Mouse (Mus musculus): ENCODE data around the gene Als2cr12. TPM values are rescaled to one million over a fixed set of nuclear protein-coding genes. Genes with fewer than 3 reads are reported as not detected.
"Not testable (repeated sequence)": the region's sequence is repeated elsewhere in the genome, so short reads cannot be mapped to it uniquely, and the experiment has no call there.

The Als2cr12 gene
- polyA plus RNA-seq, 1 experiment, result not detected

DNA sequence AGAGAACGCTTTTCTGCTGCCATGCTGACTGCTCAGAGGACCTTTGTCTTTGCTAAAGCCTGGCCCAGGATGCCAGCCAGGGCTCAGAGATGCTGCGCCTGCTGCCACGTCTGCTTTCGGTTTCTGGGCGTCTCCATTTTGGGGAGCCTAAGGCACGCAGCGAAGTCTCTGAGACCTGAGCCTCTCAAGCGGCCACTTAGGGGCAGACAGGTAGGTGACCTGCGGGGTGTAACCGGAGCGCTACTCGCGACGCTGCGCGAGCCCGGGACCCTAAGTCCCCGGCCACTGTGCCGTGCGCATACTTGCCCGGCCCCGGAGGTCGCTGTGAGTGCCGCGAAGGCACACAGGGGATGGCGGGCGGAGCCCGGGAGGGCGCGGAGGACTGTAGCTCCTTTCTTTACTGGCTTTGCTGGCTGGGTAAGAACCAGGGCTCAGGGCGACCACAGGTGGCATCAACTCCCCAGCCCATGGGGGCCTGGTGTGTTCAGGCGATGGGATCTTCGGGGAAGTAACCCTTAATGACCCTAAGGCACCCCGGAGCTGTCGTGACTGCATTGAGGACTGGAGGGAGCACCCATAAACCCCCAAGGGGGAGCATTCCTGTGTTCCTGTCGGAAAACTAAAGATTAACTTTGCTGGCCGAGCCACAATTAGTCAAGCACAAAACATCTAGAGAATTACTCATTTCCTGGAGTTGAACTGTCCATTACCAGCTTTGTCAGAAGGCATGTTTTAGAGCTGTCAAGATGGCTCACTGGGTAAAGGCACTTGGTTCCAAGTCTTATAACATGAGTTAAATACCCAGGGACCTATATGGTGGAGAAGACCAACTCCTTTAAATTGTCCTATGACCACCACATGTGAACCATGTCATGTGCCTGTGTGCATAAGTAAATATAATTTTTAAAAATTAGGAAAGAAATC is 43.0 kb downstream of the Als2cr12 start:
- Histone ChIP-seq H3K4me1 (ENCODE audit: control insufficient read depth, insufficient read depth, low read length) (no peaks in the 10 kb centered on the region; the same call in 1 of the 2 replicates), H3K4me3 (replicated peaks; ENCODE audit: control insufficient read depth, low read depth, low read length) (peak overlapping the region; percentile 67), H3K27ac (ENCODE audit: control insufficient read depth, insufficient read depth, low read depth, low read length, poor library complexity) (peak overlapping the region; percentile 64)
- TF ChIP-seq POLR2A (IDR thresholded peaks at IDR 0.05; ENCODE audit: borderline replicate concordance, control insufficient read depth, low read depth, low read length), result peak; percentile 51; the same call in 1 of the 2 replicates
- TF ChIP-seq CTCF (IDR thresholded peaks at IDR 0.05; ENCODE audit: control insufficient read depth, insufficient read depth, low read length), result no peak
- WGBS, result under 1% methylated on average over 37 of the region's 37 CpGs

- H3K27ac ChIP-seq (ENCODE audit: control insufficient read depth, insufficient read depth, low read depth, low read length, poor library complexity), result not testable (repeated sequence)
- WGBS, result 64% methylated on average over 17 of the region's 17 CpGs
These were observed 44.0 kb downstream of the Als2cr12 start for GRCm38 (mm10) chr1:58651571-58652456.

DNA sequence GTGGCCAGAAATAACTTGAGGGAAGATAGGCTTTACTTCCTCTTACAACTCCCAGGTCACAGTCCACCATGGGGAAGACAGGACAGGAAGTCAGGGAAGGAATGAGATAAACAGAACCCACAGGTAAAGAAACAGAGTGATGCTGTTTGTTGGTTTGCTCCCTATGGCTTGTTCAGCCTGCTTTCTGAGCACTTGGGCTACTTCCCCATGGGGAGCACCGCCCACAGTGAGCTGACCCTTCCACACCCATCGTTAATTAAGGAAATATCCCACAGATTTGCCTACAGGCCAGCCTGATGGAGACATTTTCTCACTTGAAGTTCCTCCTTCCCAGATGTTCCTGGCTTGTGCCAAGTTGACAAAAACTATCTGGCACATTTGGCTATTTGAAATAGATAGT is 66.9 kb downstream of the Als2cr12 start:
- not testable (repeated sequence) for H3K27ac ChIP-seq (ENCODE audit: control insufficient read depth, insufficient read depth, low read depth, low read length, poor library complexity); H3K4me3 ChIP-seq (replicated peaks; ENCODE audit: control insufficient read depth, low read depth, low read length); H3K4me1 ChIP-seq (ENCODE audit: control insufficient read depth, insufficient read depth, low read length)
- 43% methylated on average over 2 of the region's 2 CpGs for WGBS

More at GRCm38 (mm10) chr1:58651571-58652456, 44.0 kb downstream of the Als2cr12 start:
- H3K4me1 ChIP-seq (ENCODE audit: control insufficient read depth, insufficient read depth, low read length), result not testable (repeated sequence)
- H3K4me3 ChIP-seq (replicated peaks; ENCODE audit: control insufficient read depth, low read depth, low read length), result peak overlapping the region; percentile 67

DNA sequence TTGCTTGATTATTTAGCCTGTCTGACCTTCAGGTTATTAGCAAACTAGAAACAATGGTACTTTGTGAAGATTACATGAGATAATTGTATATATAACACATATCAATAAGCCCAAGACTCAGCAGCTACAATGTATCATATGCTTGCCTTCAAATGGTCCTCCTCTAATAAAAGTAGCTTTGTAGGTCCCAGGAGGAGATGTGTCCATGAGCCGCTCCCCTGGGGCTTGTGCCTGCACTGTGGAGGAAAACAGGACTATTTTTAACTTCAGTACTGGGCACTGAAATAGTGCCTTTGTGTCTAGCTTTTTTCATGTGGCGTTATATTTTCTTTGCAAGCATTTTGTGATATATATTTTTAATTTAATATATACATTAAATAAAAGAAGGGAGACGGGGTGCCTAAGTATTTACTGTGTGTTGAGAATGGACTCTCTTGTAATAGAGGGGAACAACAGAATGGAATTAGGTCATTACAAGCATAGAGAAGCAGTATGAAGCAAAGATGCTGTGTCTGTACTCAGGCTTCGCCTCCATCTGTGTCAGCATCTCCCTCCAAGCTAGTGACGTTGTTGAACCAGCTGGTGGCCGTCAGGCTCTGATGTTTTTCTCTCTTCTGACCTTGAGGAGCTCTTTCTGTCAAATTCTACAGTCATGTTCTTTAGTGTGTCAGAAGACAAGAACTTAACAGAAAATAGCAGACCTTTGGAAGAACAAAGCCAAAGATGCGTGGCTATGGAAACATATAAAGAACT is 73.6 kb downstream of the Als2cr12 start:
- no peak overlapping the region for H3K4me3 ChIP-seq (replicated peaks; ENCODE audit: control insufficient read depth, low read depth, low read length)
- no peak overlapping the region for H3K27ac ChIP-seq (ENCODE audit: control insufficient read depth, insufficient read depth, low read depth, low read length, poor library complexity)
- WGBS, result 77% methylated on average over 7 of the region's 7 CpGs
- TF ChIP-seq POLR2A (IDR thresholded peaks at IDR 0.05; ENCODE audit: borderline replicate concordance, control insufficient read depth, low read depth, low read length) (no peak), CTCF (IDR thresholded peaks at IDR 0.05; ENCODE audit: control insufficient read depth, insufficient read depth, low read length) (no peak)
- H3K4me1 ChIP-seq (ENCODE audit: control insufficient read depth, insufficient read depth, low read length), result no peaks in the 10 kb centered on the region

- no peaks in the 10 kb centered on the region for H3K4me1 ChIP-seq (ENCODE audit: control insufficient read depth, insufficient read depth, low read length)
- WGBS, result 82% methylated on average over 3 of the region's 3 CpGs
- no peak overlapping the region for H3K27ac ChIP-seq (ENCODE audit: control insufficient read depth, insufficient read depth, low read depth, low read length, poor library complexity)
- TF ChIP-seq POLR2A (IDR thresholded peaks at IDR 0.05; ENCODE audit: borderline replicate concordance, control insufficient read depth, low read depth, low read length), result no peak
- no peak for TF ChIP-seq CTCF (IDR thresholded peaks at IDR 0.05; ENCODE audit: control insufficient read depth, insufficient read depth, low read length)
- no peak overlapping the region for H3K4me3 ChIP-seq (replicated peaks; ENCODE audit: control insufficient read depth, low read depth, low read length)
These were observed 74.5 kb downstream of the Als2cr12 start for GRCm38 (mm10) chr1:58621251-58621650.

DNA sequence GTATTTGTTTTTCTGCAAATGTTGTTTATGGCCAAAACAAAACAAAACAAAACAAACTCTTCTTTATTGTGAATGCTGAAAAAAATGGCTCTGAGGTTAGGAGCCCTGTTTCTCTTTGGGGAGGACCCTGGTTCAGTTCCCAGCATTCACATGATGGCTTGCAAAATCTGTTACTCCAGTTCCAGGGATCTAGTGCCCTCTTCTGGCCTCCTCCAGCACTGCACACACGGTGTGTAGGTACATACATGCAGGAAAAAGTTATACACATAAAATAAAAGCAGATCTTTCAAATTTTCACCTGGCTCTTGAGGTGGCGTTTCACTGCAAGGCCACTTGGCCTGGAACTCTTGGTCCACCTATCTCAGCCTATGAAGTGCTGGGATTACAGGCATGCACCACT is 77.0 kb downstream of the Als2cr12 start:
- H3K4me3 ChIP-seq (replicated peaks; ENCODE audit: control insufficient read depth, low read depth, low read length), result no peak overlapping the region
- WGBS, result 78% methylated on average over 2 of the region's 2 CpGs
- no peaks in the 10 kb centered on the region for H3K4me1 ChIP-seq (ENCODE audit: control insufficient read depth, insufficient read depth, low read length)
- H3K27ac ChIP-seq (ENCODE audit: control insufficient read depth, insufficient read depth, low read depth, low read length, poor library complexity), result no peak overlapping the region
- TF ChIP-seq CTCF (IDR thresholded peaks at IDR 0.05; ENCODE audit: control insufficient read depth, insufficient read depth, low read length) (no peak), POLR2A (IDR thresholded peaks at IDR 0.05; ENCODE audit: borderline replicate concordance, control insufficient read depth, low read depth, low read length) (no peak)

DNA sequence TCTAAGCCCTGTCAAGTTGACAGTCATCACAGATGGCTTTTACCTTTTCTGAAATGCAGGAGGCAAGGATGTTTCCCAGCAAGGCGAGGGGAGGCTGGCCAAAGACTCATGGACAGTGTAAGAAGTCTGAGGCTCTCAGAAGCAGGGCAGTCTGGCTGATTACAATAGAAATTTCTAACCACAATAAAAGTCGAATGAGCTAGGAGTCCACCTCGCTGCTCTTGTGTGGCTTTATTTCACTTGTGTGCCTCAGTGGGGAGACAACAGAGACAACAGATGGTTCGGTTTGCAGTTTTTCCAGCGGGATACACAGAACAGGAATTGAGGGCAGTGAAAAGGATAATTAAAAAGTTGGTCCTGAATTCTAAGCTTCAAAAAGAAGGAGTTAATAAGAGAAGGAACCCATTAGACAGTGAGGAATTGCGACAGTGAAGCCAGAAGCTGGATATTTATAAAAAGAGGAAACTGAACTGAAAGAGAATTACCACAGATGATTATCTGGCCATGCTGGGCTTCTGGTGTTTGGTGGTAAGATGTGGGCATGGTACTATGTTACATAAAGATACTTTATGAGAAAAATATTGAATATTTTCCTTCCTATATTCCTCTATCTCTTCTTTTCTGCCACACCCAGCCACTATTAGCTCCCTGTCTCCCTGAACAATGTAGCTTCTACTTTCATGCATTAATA is 77.7 kb downstream of the Als2cr12 start:
- H3K27ac ChIP-seq (ENCODE audit: control insufficient read depth, insufficient read depth, low read depth, low read length, poor library complexity), result peak overlapping the region; percentile 1; the same call in 1 of the 2 replicates
- TF ChIP-seq CTCF (IDR thresholded peaks at IDR 0.05; ENCODE audit: control insufficient read depth, insufficient read depth, low read length), result no peak
- WGBS, result 9% methylated on average over 6 of the region's 6 CpGs
- no peaks in the 10 kb centered on the region for H3K4me1 ChIP-seq (ENCODE audit: control insufficient read depth, insufficient read depth, low read length)
- H3K4me3 ChIP-seq (replicated peaks; ENCODE audit: control insufficient read depth, low read depth, low read length), result no peak overlapping the region
